Mouse (Mus musculus) CH12.LX (cell line): Measurements from ENCODE around the gene Stk10. TPM values are rescaled to one million over a fixed set of nuclear protein-coding genes. Genes with fewer than 3 reads are reported as not detected.

Experiments
- DNase-seq: peaks from one replicate; pipeline ENCODE4 v3.0.0-alpha.2; 2013; ENCODE audit errors: extremely low read depth
- H3K27ac ChIP-seq: 2 replicates; pipeline ENCODE4 v1.5.1; 2012; ENCODE audit warnings: low read depth, mild to moderate bottlenecking, control low read depth, moderate library complexity; ENCODE audit not compliant: insufficient read depth
- H3K27me3 ChIP-seq: replicated peaks from 2 replicates; pipeline ENCODE3; 2012; ENCODE audit warnings: inconsistent platforms
- H3K36me3 ChIP-seq, 2 experiments: replicated peaks in 1 of 2; 2 replicates each; pipeline versions ENCODE3 to v1.6.1; 2012; ENCODE audit warnings: inconsistent platforms in 1 of 2, low read length in 1 of 2, mild to moderate bottlenecking in 1 of 2, mixed read lengths in 1 of 2, moderate library complexity in 1 of 2; ENCODE audit not compliant: control insufficient read depth in 1 of 2, insufficient read depth in 1 of 2
- H3K4me1 ChIP-seq, 2 experiments: 2 replicates each; pipeline ENCODE4 v1.6.1; 2012; ENCODE audit warnings: inconsistent platforms in 1 of 2, moderate library complexity in 1 of 2; ENCODE audit not compliant: insufficient read depth in 2 of 2, control insufficient read depth in 1 of 2
- H3K4me2 ChIP-seq: 2 replicates; pipeline ENCODE4 v1.6.1; 2012; ENCODE audit warnings: low read depth, mild to moderate bottlenecking, control low read depth; ENCODE audit not compliant: poor library complexity, insufficient read depth, severe bottlenecking
- H3K4me3 ChIP-seq, 3 experiments: fragments of 150-350 bp in 1 of 3; sonication (generic) in 1 of 3; replicated peaks in 1 of 3; 2 replicates each; pipeline versions ENCODE3 to v1.5.1; 2011 to 2012; ENCODE audit warnings: low read depth in 2 of 3, low read length in 2 of 3, mild to moderate bottlenecking in 2 of 3, moderate library complexity in 2 of 3, control low read depth in 1 of 3, improper control_type of control experiment in 1 of 3, inconsistent platforms in 1 of 3, mixed read lengths in 1 of 3; ENCODE audit not compliant: poor library complexity in 1 of 3
- H3K79me2 ChIP-seq: replicated peaks from 2 replicates; pipeline ENCODE4 v1.6.1; 2012; ENCODE audit warnings: mild to moderate bottlenecking, moderate library complexity; ENCODE audit not compliant: control insufficient read depth, poor library complexity, insufficient read depth, severe bottlenecking; ENCODE audit errors: extremely low read depth
- H3K9ac ChIP-seq: 2 replicates; pipeline ENCODE4 v1.6.1; 2012; ENCODE audit warnings: low read depth, mild to moderate bottlenecking, control low read depth, moderate library complexity; ENCODE audit not compliant: insufficient read depth
- H3K9me3 ChIP-seq: replicated peaks from 2 replicates; pipeline ENCODE3; 2012; ENCODE audit warnings: low read length, inconsistent platforms, mixed read lengths
- BHLHE40 ChIP-seq: IDR thresholded peaks from 2 replicates; pipeline ENCODE4 v1.6.1; 2011; ENCODE audit warnings: mild to moderate bottlenecking, low read depth, low read length, improper control_type of control experiment
- CHD1 ChIP-seq: IDR thresholded peaks from 2 replicates; pipeline ENCODE4 v1.6.1; 2012; ENCODE audit warnings: low read depth, low read length, improper control_type of control experiment, inconsistent platforms
- CHD2 ChIP-seq: IDR thresholded peaks from 2 replicates; pipeline ENCODE4 v1.6.1; 2011; ENCODE audit warnings: low read length, improper control_type of control experiment
- E2F4 ChIP-seq: IDR thresholded peaks from 2 replicates; pipeline ENCODE4 v1.6.1; 2011; ENCODE audit warnings: low read depth, low read length, improper control_type of control experiment; ENCODE audit not compliant: insufficient replicate concordance
- ELF1 ChIP-seq: IDR thresholded peaks from 2 replicates; pipeline ENCODE4 v1.6.1; 2014; ENCODE audit warnings: low read depth, mild to moderate bottlenecking, inconsistent platforms, low read length, improper control_type of control experiment
- EP300 ChIP-seq: IDR thresholded peaks from 2 replicates; pipeline ENCODE4 v1.6.1; 2011; ENCODE audit warnings: low read length, improper control_type of control experiment
- ETS1 ChIP-seq: conservative IDR thresholded peaks from 2 replicates; pipeline ENCODE4 v1.6.1; 2012; ENCODE audit warnings: low read depth, mild to moderate bottlenecking, inconsistent platforms, low read length, improper control_type of control experiment, moderate library complexity
- HCFC1 ChIP-seq: IDR thresholded peaks from 2 replicates; pipeline ENCODE4 v1.6.1; 2012; ENCODE audit warnings: low read depth, mild to moderate bottlenecking, inconsistent platforms, low read length, improper control_type of control experiment
- IRF4 ChIP-seq: IDR thresholded peaks from 2 replicates; pipeline ENCODE4 v1.6.1; 2014; ENCODE audit warnings: low read depth, mild to moderate bottlenecking, inconsistent platforms, low read length, improper control_type of control experiment
- KAT2A ChIP-seq: IDR thresholded peaks from 2 replicates; pipeline ENCODE4 v1.6.1; 2012; ENCODE audit warnings: low read length, improper control_type of control experiment, inconsistent platforms; ENCODE audit not compliant: insufficient replicate concordance
- MAX ChIP-seq: IDR thresholded peaks from 2 replicates; pipeline ENCODE4 v1.6.1; 2011; ENCODE audit warnings: low read length, improper control_type of control experiment
- MAZ ChIP-seq: IDR thresholded peaks from 2 replicates; pipeline ENCODE4 v1.6.1; 2012; ENCODE audit warnings: low read depth, mild to moderate bottlenecking, inconsistent platforms, low read length, improper control_type of control experiment, moderate library complexity
- MEF2A ChIP-seq: IDR thresholded peaks from 2 replicates; pipeline ENCODE4 v1.6.1; 2014; ENCODE audit warnings: low read depth, mild to moderate bottlenecking, inconsistent platforms, low read length, improper control_type of control experiment, borderline replicate concordance
- MXI1 ChIP-seq: IDR thresholded peaks from 2 replicates; pipeline ENCODE4 v1.6.1; 2011; ENCODE audit warnings: mild to moderate bottlenecking, low read depth, low read length, improper control_type of control experiment
- MYC ChIP-seq: IDR thresholded peaks from 2 replicates; pipeline ENCODE4 v1.6.1; 2011; ENCODE audit warnings: low read depth, mild to moderate bottlenecking, improper control_type of control experiment, low read length
- NELFE ChIP-seq: IDR thresholded peaks from 2 replicates; pipeline ENCODE4 v1.6.1; 2011; ENCODE audit warnings: low read depth, low read length, improper control_type of control experiment
- NRF1 ChIP-seq: IDR thresholded peaks from 2 replicates; pipeline ENCODE4 v1.6.1; 2014; ENCODE audit warnings: low read depth, mild to moderate bottlenecking, inconsistent platforms, low read length, improper control_type of control experiment, moderate library complexity
- POLR2A ChIP-seq: IDR thresholded peaks from 2 replicates; pipeline ENCODE4 v1.6.1; 2011; ENCODE audit warnings: low read depth, mild to moderate bottlenecking, improper control_type of control experiment, low read length
- RAD21 ChIP-seq: IDR thresholded peaks from 2 replicates; pipeline ENCODE4 v1.6.1; 2011; ENCODE audit warnings: low read depth, mild to moderate bottlenecking, low read length, improper control_type of control experiment, moderate library complexity
- RCOR1 ChIP-seq: conservative IDR thresholded peaks from 2 replicates; pipeline ENCODE4 v1.6.1; 2012; ENCODE audit warnings: low read depth, mild to moderate bottlenecking, inconsistent platforms, low read length, improper control_type of control experiment
- SIN3A ChIP-seq: IDR thresholded peaks from 2 replicates; pipeline ENCODE4 v1.6.1; 2012; ENCODE audit warnings: low read length, improper control_type of control experiment, inconsistent platforms
- SMC3 ChIP-seq: IDR thresholded peaks from 2 replicates; pipeline ENCODE4 v1.6.1; 2011; ENCODE audit warnings: low read depth, low read length, improper control_type of control experiment
- TBP ChIP-seq: conservative IDR thresholded peaks from 2 replicates; pipeline ENCODE4 v1.6.1; 2011; ENCODE audit warnings: low read depth, low read length, improper control_type of control experiment
- TCF12 ChIP-seq: IDR thresholded peaks from 2 replicates; pipeline ENCODE4 v1.6.1; 2014; ENCODE audit warnings: low read depth, mild to moderate bottlenecking, inconsistent platforms, low read length, improper control_type of control experiment
- USF1 ChIP-seq: IDR thresholded peaks from 2 replicates; pipeline ENCODE4 v1.6.1; 2014; ENCODE audit warnings: low read depth, mild to moderate bottlenecking, inconsistent platforms, low read length, improper control_type of control experiment
- ZKSCAN1 ChIP-seq: IDR thresholded peaks from 2 replicates; pipeline ENCODE4 v1.6.1; 2012; ENCODE audit warnings: low read depth, inconsistent platforms, low read length, improper control_type of control experiment, borderline replicate concordance
- ZMIZ1 ChIP-seq: IDR thresholded peaks from 2 replicates; pipeline ENCODE4 v1.6.1; 2012; ENCODE audit warnings: low read depth, mild to moderate bottlenecking, inconsistent platforms, low read length, improper control_type of control experiment
- ZNF384 ChIP-seq: IDR thresholded peaks from 2 replicates; pipeline ENCODE4 v1.6.1; 2012; ENCODE audit warnings: low read depth, low read length, improper control_type of control experiment, inconsistent platforms
- dilution Hi-C: fragments of 300-500 bp; cut with MboI; formaldehyde crosslinking; loops from 2 replicates; pipeline ENCODE4 v1.14.3; 2020; ENCODE audit warnings: low sequenced_read_pairs; ENCODE audit not compliant: extremely low pct_unique_long_range_greater_than_20kb, extremely low pct_ligation_motif_present
- in situ Hi-C: fragments of 300-500 bp; cut with MboI; formaldehyde crosslinking; loops from 3 replicates; pipeline ENCODE4 v1.14.3; 2019; ENCODE audit warnings: low sequenced_read_pairs, low pct_ligation_motif_present, low pct_unique_long_range_greater_than_20kb, mixed read lengths
- polyA plus RNA-seq: library from polyadenylated mRNA; unstranded; fragments of >175 nt; gene quantifications from 2 replicates; pipeline ENCODE4 v1.2.1, GENCODE M21; 2012; ENCODE audit warnings: low read depth; ENCODE audit not compliant: insufficient read length
- total RNA-seq, 2 experiments: library from RNA; depleted of rRNA; stranded (reverse); fragments of 300-350 nt in 1 of 2; fragments of >200 nt in 1 of 2; gene quantifications; 2 replicates each; pipeline ENCODE4 v1.2.3; 2012 to 2014

Gene Stk10
- total RNA-seq (2012; rRNA removed) (18.6 and 23.2 TPM in 2 replicates), total RNA-seq (2014; rRNA removed) (19.2 and 20.0 TPM in 2 replicates), polyA plus RNA-seq (37.4 and 40.3 TPM in 2 replicates)

DNA sequence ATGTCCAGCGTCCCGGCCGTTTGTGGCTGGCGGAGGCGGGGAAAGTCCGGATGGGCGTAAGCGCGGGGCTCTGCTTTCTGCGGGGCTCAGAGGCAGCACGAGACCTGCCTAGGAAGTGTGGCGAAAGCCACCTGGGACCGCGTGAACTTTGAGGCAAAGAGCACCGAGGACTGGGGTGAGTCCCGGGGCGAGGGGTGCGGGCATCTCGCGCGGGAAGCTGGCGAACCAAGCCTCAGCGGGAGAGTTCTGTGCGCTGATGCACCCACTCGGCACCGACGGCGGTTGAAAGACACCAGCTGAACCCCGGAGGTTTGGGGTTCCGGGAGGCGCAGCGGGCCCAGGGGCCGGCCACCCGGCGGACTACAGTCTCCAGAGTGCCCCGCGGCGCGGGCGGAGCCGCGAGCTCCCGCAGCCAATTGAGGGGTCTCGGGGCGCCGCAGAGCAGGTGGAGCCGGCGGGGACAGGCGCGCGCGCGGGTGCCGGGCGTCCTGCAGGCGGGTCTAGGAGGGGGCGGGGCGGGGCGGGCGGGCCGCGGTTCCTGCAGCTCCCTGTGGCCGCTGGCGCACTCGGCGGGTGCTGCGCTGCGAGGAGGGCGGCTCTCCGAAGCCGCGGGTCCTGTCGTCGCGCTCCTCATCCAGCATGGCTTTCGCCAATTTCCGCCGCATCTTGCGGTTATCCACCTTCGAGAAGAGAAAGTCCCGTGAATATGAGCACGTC, at the start of gene Stk10:
TSS of gene Stk10 (plus strand) at position 541 of the 717 bp plus-strand sequence.
- no peaks in the 10 kb centered on the region for H3K79me2 ChIP-seq
- H3K9ac ChIP-seq = peak within 1 kb of the TSS; percentile 79
- peak within 1 kb of the TSS; percentile 51 for H3K27ac ChIP-seq
- in situ Hi-C loops (loop anchor here (10.0 kb wide), 1 partner anchor 172 kb away; no protein-coding TSS in a partner anchor), dilution Hi-C loops (no loop called here)
- H3K4me3 ChIP-seq = peak within 1 kb of the TSS; percentile 73 to 83 (median 80)
- H3K36me3 ChIP-seq = peaks cover 0 to 16% of the 10 kb centered on the region in 2 experiments
- TF ChIP-seq MAX (peak; percentile 72), KAT2A (peak; percentile 13; the same call in 1 of the 2 replicates), ZNF384 (0 out of 2 replicates have a peak, but pooled peaks have one; percentile 10), MXI1 (no peak; the same call in 1 of the 2 replicates), E2F4 (no peak), BHLHE40 (peak; percentile 94), TCF12 (peak; percentile 56; the same call in 1 of the 2 replicates), NELFE (peak; percentile 82), MEF2A (no peak), NRF1 (peak; percentile 66), SMC3 (no peak), HCFC1 (peak; percentile 84), CHD2 (0 out of 2 replicates have a peak, but pooled peaks have one; percentile 10), ELF1 (peak; percentile 53; the same call in 1 of the 2 replicates), TBP (no peak), EP300 (peak; percentile 16; the same call in 1 of the 2 replicates), ZMIZ1 (peak; percentile 79), MAZ (no peak), RCOR1 (no peak), MYC (no peak), IRF4 (no peak; the same call in 1 of the 2 replicates), RAD21 (no peak; the same call in 1 of the 2 replicates), CHD1 (peak; percentile 72; the same call in 1 of the 2 replicates), ETS1 (no peak), POLR2A (peak; percentile 83), ZKSCAN1 (no peak), SIN3A (peak; percentile 56), USF1 (no peak)
- H3K4me1 ChIP-seq = peaks cover 6 to 53% of the 10 kb centered on the region in 2 experiments; a peak in 3 of 4 replicates
- no peaks in the 10 kb centered on the region for H3K27me3 ChIP-seq
- DNase-seq = peak; percentile 79
- H3K9me3 ChIP-seq = no peaks in the 10 kb centered on the region
- H3K4me2 ChIP-seq = peak within 1 kb of the TSS; percentile 85
